Mouse (Mus musculus) heart, adult 2 months (tissue): ENCODE measurements at regions not wholly inside any gene's neighbourhood (a gene's known extent, or its start where the extent isn't known, plus 50 kb on each side); places are given as distances from the start of the nearest gene placed in this dataset.

Experiments used
- DNase-seq, 2 experiments: peaks; one replicate each; pipeline ENCODE4 v3.0.0; 2021
- H3K27ac ChIP-seq: fragments of 200-600 bp; 2 replicates; pipeline ENCODE4 v1.8.1; 2022
- H3K27me3 ChIP-seq: fragments of 200-500 bp; 2 replicates; pipeline ENCODE4 v1.6.1; 2012; ENCODE audit warnings: mild to moderate bottlenecking, low read length, inconsistent platforms, mixed read lengths; ENCODE audit not compliant: control insufficient read depth, insufficient read depth
- H3K36me3 ChIP-seq: fragments of 200-500 bp; 2 replicates; pipeline ENCODE4 v1.6.1; 2012; ENCODE audit warnings: low read length, inconsistent platforms; ENCODE audit not compliant: control insufficient read depth, insufficient read depth
- H3K4me1 ChIP-seq: fragments of 200-500 bp; 2 replicates; pipeline ENCODE4 v1.6.1; 2011; ENCODE audit warnings: low read length; ENCODE audit not compliant: control insufficient read depth, insufficient read depth
- H3K4me3 ChIP-seq: fragments of 200-600 bp; 2 replicates; pipeline ENCODE4 v1.8.1; 2022
- H3K79me2 ChIP-seq: fragments of 200-500 bp; replicated peaks from 2 replicates; pipeline ENCODE4 v1.6.1; 2012; ENCODE audit warnings: mild to moderate bottlenecking, inconsistent platforms, low read length, moderate library complexity, mixed read lengths; ENCODE audit not compliant: control insufficient read depth, insufficient read depth
- H3K9ac ChIP-seq: fragments of 200-500 bp; 2 replicates; pipeline ENCODE4 v1.6.1; 2012; ENCODE audit warnings: low read depth, mild to moderate bottlenecking, control low read depth, inconsistent platforms, low read length, mixed read lengths
- CTCF ChIP-seq: fragments of 200-600 bp; IDR thresholded peaks from 2 replicates; pipeline ENCODE4 v1.8.1; 2022; ENCODE audit warnings: antibody characterized with exemption, mild to moderate bottlenecking, moderate library complexity
- EP300 ChIP-seq: fragments of 200-500 bp; IDR thresholded peaks from 2 replicates; pipeline ENCODE4 v1.6.1; 2011; ENCODE audit warnings: low read depth, low read length, control low read depth; ENCODE audit not compliant: insufficient read depth
- POLR2A ChIP-seq: fragments of 200-500 bp; IDR thresholded peaks from 2 replicates; pipeline ENCODE4 v1.6.1; 2011; ENCODE audit warnings: mild to moderate bottlenecking, low read depth, low read length, control low read depth; ENCODE audit not compliant: insufficient read depth
- WGBS: fragments of 180-500 bp; shearing (Covaris S2); methylation state at CpG from one replicate; pipeline ENCODE4 v1.1.7; 2018; 5-methylcytosine and 5-hydroxymethylcytosine counted together
- intact Hi-C: fragments of 180-260 bp; cut with DNase I; formaldehyde crosslinking; loops from one replicate; pipeline ENCODE4 v1.15.1; 2025

DNA sequence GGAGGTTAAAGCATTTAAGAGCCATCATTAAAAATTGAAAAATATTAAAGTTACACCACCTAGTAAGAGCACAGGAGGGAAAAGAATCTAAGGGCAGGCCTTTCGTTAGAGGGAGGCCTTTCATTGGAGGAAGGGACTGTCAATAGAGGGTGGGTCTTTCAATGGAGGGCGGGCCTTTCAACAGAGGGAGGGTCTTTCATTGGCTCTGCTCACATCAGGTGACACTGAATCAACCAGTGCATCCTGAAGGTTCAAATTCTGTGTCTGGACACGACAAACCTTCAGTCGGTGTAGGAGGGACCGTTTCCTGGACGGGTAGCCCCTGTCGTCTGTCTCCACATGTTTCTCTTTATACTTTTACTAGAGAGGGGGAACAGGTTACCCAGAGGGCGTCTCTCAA is 172.5 kb upstream of the Kcnab2 start:
- TF ChIP-seq EP300 (no peak), POLR2A (no peak), CTCF (no peak)
- Histone ChIP-seq H3K79me2 (no peaks in the 10 kb centered on the region), H3K4me1 (no peaks in the 10 kb centered on the region), H3K27me3 (no peaks in the 10 kb centered on the region), H3K27ac (no peak overlapping the region), H3K36me3 (no peaks in the 10 kb centered on the region), H3K4me3 (no peak overlapping the region), H3K9ac (no peak overlapping the region)
- intact Hi-C loops = no loop called here
- 72% methylated on average over 8 of the region's 8 CpGs for WGBS
- DNase-seq = no peak

- Histone ChIP-seq H3K9ac (no peak overlapping the region), H3K79me2 (no peaks in the 10 kb centered on the region), H3K36me3 (no peaks in the 10 kb centered on the region), H3K27me3 (no peaks in the 10 kb centered on the region), H3K27ac (no peak overlapping the region), H3K4me3 (no peak overlapping the region), H3K4me1 (no peaks in the 10 kb centered on the region)
- no peak for DNase-seq
- intact Hi-C loops = no loop called here
- TF ChIP-seq EP300 (no peak), POLR2A (no peak), CTCF (peak; percentile 67)
- WGBS = 55% methylated on average over 7 of the region's 7 CpGs
These were observed 169.9 kb upstream of the Kcnab2 start for GRCm38 (mm10) chr4:152647620-152648019.

DNA sequence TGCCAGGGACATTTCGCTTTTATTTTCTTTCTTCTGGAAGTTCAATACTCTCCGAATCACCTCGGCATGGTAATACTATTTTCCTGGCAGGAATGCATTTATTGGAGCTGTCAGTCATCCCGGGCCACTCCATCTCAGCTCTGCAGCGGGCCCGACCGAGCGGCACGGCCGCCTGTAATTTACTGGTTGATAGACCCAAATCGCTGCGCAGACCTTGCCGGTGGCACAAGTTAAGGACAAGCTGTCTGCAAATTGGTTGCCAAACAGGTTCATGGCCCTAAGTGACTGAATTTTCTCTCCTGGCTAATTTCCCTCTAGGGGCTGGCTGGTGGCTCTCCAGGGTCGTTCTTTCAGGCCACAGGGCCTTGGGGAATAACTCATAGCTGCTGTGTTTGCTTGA is 169.4 kb upstream of the Kcnab2 start:
- intact Hi-C loops = no loop called here
- no peaks in the 10 kb centered on the region for H3K27me3 ChIP-seq
- no peak for TF ChIP-seq CTCF
- no peak for TF ChIP-seq EP300
- no peak for TF ChIP-seq POLR2A
- no peaks in the 10 kb centered on the region for H3K79me2 ChIP-seq
- no peak overlapping the region for H3K9ac ChIP-seq
- DNase-seq = no peak
- H3K36me3 ChIP-seq = no peaks in the 10 kb centered on the region
- no peak overlapping the region for H3K27ac ChIP-seq
- WGBS = 91% methylated on average over 14 of the region's 14 CpGs
- H3K4me1 ChIP-seq = no peaks in the 10 kb centered on the region
- H3K4me3 ChIP-seq = no peak overlapping the region

- Histone ChIP-seq H3K79me2 (no peaks in the 10 kb centered on the region), H3K27ac (no peak overlapping the region), H3K9ac (no peak overlapping the region), H3K4me1 (no peaks in the 10 kb centered on the region), H3K27me3 (no peaks in the 10 kb centered on the region), H3K36me3 (no peaks in the 10 kb centered on the region), H3K4me3 (no peak overlapping the region)
- intact Hi-C loops = no loop called here
- 59% methylated on average over 6 of the region's 6 CpGs for WGBS
- no peak for DNase-seq
- TF ChIP-seq POLR2A = no peak
- no peak for TF ChIP-seq CTCF
- TF ChIP-seq EP300 = no peak
These were observed 159.4 kb upstream of the Kcnab2 start for GRCm38 (mm10) chr4:152637088-152637487.

DNA sequence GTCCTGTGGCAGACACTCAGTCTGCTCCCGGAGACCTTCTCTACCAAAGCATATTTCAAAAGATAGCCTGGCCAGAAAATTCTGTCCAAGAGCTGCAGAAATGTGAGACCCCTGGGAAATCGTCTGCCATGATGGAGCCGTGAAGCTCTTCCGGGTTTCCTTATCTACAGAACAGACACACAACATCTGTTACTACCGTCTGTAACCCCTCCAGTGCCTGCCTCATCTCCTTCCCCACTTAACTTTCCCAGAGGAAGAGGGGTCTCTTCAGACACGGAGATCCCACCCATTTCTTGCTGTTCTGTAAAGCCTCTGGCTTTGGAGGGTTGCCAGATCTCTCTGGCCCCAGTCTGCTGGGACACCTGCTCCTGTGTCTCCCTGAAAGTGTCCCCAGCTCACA is 156.2 kb upstream of the Kcnab2 start:
- DNase-seq = no peak
- no peaks in the 10 kb centered on the region for H3K27me3 ChIP-seq
- H3K27ac ChIP-seq = no peak overlapping the region
- no peak for TF ChIP-seq POLR2A
- no peak for TF ChIP-seq CTCF
- TF ChIP-seq EP300 = no peak
- no peaks in the 10 kb centered on the region for H3K4me1 ChIP-seq
- WGBS = 8% methylated on average over 6 of the region's 6 CpGs
- intact Hi-C loops = no loop called here
- no peak overlapping the region for H3K9ac ChIP-seq
- no peak overlapping the region for H3K4me3 ChIP-seq
- H3K36me3 ChIP-seq = no peaks in the 10 kb centered on the region
- no peaks in the 10 kb centered on the region for H3K79me2 ChIP-seq

GRCm38 (mm10) chr4:152628111-152628510 is 150.4 kb upstream of the Kcnab2 start:
- Histone ChIP-seq H3K36me3 (no peaks in the 10 kb centered on the region), H3K27me3 (no peaks in the 10 kb centered on the region), H3K4me1 (no peaks in the 10 kb centered on the region), H3K4me3 (no peak overlapping the region), H3K79me2 (no peaks in the 10 kb centered on the region), H3K27ac (no peak overlapping the region), H3K9ac (no peak overlapping the region)
- no peak for DNase-seq
- intact Hi-C loops = no loop called here
- no peak for TF ChIP-seq CTCF
- no peak for TF ChIP-seq EP300
- no peak for TF ChIP-seq POLR2A
- WGBS = 80% methylated on average over 4 of the region's 4 CpGs
